Mouse (Mus musculus) myocyte (in vitro differentiated cells): ENCODE data around the gene Asb9.

Experiments used
- MAX ChIP-seq: IDR thresholded peaks from one replicate; pipeline ENCODE4 v1.6.1; 2011; ENCODE audit warnings: low read depth, mild to moderate bottlenecking, control low read depth
- MYOG ChIP-seq, 3 experiments: IDR thresholded peaks; one replicate each; pipeline ENCODE4 v1.6.1; 2011; ENCODE audit warnings: control low read depth in 2 of 3, low read depth in 2 of 3, mild to moderate bottlenecking in 2 of 3; ENCODE audit not compliant: insufficient read length in 2 of 3, control insufficient read depth in 1 of 3, insufficient read depth in 1 of 3

DNA sequence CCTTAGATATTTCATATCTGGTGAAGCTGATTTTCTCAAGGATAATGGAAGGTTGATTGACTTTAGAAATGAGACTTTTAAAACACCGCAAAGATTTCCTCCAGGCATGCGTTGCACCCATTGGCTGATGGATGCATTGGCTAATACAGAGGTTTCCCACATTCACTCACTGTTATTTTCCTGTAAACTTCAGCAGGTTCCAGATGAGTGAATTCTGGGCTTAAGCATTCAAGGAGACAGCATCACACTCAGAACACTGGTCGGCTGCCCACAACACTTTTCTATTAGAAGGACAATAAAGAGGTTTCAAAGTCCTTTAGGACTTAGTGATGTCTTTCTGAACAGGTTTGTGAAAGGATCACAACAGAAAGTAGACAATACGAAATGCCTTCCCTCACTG is 941 bp downstream of the Asb9 start:
- TF ChIP-seq MAX (no peak), MYOG (IDR thresholded peaks at IDR 0.05; ENCODE audit: control insufficient read depth in 1 of 3, insufficient read depth in 1 of 3, insufficient read length in 2 of 3, low read depth in 2 of 3) (no peak)
